Mouse (Mus musculus): Measurements from ENCODE around the gene Espnl. TPM values are rescaled to one million over a fixed set of nuclear protein-coding genes. Genes with fewer than 3 reads are reported as not detected.

The Espnl gene
- polyA plus RNA-seq, 1 experiment from 2014 or later, result 0.05 TPM

DNA sequence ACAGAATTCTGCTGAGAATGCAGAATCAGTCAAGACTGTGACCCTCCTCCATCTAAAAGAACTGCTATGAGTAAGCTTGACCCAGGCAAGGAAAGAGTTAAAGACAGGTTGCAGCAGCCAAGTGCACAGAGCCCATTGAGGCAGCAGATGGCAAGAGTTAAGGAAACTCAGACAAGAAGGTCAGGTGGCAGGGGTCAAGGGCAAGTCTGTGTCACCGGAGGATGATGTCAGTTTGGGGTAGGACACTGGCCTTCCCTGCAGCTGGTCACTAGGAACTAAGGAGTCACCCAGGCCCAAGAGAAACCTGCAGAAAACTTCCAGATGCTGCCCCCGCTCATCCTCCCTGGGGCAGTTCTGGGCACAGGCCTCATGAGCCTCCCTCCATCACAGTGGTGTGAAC lies 2.8 kb downstream of the Espnl start:
- Histone ChIP-seq H3K9me3 (replicated peaks) (no peaks in the 10 kb centered on the region), H3K4me2 (no peak overlapping the region), H3K27me3 (replicated peaks) (no peaks in the 10 kb centered on the region; the same call in 1 of the 2 replicates), H3K36me3 (no peaks in the 10 kb centered on the region), H3K9ac (no peak overlapping the region), H3K27ac (ENCODE audit: poor library complexity, severe bottlenecking) (no peak overlapping the region), H3K4me1 (replicated peaks) (peaks cover 13% of the 10 kb centered on the region), H3K4me3 (no peak overlapping the region)
- whole genome bisulfite sequencing, result 73% methylated on average over 2 of the region's 2 CpGs
- ATAC-seq (ENCODE audit: insufficient number of reproducible peaks, low FRiP score), result no peak

DNA sequence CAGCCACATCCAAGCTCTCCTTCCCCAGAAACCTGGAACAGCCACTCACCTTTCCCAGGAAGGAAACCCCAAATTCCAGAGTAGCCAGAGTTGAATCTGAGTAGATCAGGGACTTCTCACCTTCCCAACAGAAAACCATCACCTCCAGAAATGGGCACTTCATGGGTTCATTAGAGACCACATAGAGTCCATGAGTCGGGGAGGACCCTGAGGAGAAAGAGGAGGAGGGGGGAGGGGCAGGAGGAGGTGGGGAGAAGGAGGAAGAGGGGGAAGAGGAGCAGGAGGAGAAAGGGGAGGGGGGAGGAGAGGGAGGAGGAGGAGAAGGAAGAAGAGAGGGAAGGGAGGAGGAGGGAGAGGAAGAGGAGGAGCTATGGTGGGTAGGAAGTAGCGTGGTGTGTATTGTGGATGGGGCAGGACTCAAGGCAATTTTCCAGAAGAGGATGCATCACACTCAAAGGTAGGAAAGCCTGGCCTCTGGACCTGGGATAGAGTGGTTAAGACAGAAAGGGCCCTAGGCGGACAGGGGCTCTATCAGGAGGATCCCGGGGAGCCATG lies 3.7 kb downstream of the Espnl start:
- no peaks in the 10 kb centered on the region; the same call in 1 of the 2 replicates for H3K27me3 ChIP-seq (replicated peaks)
- peaks cover 13% of the 10 kb centered on the region for H3K4me1 ChIP-seq (replicated peaks)
- H3K36me3 ChIP-seq, result no peaks in the 10 kb centered on the region
- no peak overlapping the region for H3K27ac ChIP-seq (ENCODE audit: poor library complexity, severe bottlenecking)
- H3K9ac ChIP-seq, result no peak overlapping the region
- H3K4me2 ChIP-seq, result no peak overlapping the region
- no peak overlapping the region for H3K4me3 ChIP-seq
- WGBS, result 75% methylated on average over 4 of the region's 4 CpGs
- H3K9me3 ChIP-seq (replicated peaks), result no peaks in the 10 kb centered on the region
- ATAC-seq (ENCODE audit: insufficient number of reproducible peaks, low FRiP score), result no peak

DNA sequence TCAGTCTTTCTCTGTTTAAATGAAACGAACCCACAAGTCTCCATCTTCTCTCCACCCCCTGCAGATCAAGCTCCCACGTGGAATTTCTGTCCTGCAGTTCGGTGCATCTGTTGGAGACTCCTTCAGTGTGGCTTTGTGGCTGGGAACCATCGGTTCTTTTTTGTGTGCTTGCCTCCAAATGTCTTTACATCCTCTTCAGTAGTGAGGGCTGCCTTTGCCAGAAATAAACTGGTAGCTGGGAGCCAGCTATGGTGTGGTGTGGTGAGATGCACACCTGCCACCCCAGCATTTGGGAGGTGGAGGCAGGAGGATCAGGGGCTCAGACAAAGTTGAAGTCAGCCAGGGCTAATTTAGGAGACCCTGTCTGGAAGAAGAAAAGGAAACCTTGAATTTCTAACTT lies 10.2 kb downstream of the Espnl start:
- Histone ChIP-seq H3K36me3 (no peaks in the 10 kb centered on the region), H3K27ac (ENCODE audit: poor library complexity, severe bottlenecking) (no peak overlapping the region), H3K9me3 (replicated peaks) (no peaks in the 10 kb centered on the region), H3K4me1 (replicated peaks) (peaks cover 25% of the 10 kb centered on the region), H3K27me3 (replicated peaks) (peaks cover 16% of the 10 kb centered on the region; the same call in 1 of the 2 replicates), H3K4me2 (no peak overlapping the region), H3K9ac (no peak overlapping the region), H3K4me3 (no peak overlapping the region)
- WGBS, result 54% methylated on average over 4 of the region's 4 CpGs
- no peak for ATAC-seq (ENCODE audit: insufficient number of reproducible peaks, low FRiP score)

DNA sequence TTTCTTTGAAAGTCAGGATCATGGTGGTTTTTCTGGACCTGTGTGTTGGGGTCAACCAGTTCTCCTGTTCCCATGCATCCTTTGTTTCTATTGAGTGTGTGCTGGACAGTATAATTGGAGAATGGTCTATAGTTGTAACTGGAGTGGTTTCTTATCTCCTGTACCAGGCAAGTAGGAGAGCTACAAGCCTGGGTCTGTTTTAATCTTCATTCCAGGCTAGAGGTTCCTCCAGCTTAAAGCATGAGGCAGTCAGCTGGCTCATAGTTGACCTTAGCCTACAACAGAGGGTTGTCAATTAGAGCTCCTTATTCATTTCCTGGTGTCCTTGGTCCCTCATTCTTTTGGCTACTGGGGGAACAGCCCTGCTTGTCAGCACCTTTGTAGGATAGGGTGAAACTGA lies 11.7 kb downstream of the Espnl start:
- Histone ChIP-seq H3K4me1 (replicated peaks) (peaks cover 30% of the 10 kb centered on the region), H3K27me3 (replicated peaks) (peaks cover 29% of the 10 kb centered on the region; the same call in 1 of the 2 replicates), H3K36me3 (no peaks in the 10 kb centered on the region), H3K4me3 (no peak overlapping the region), H3K27ac (ENCODE audit: poor library complexity, severe bottlenecking) (peak overlapping the region; percentile 20), H3K9me3 (replicated peaks) (no peaks in the 10 kb centered on the region), H3K9ac (no peak overlapping the region), H3K4me2 (no peak overlapping the region)
- ATAC-seq (ENCODE audit: insufficient number of reproducible peaks, low FRiP score), result no peak

DNA sequence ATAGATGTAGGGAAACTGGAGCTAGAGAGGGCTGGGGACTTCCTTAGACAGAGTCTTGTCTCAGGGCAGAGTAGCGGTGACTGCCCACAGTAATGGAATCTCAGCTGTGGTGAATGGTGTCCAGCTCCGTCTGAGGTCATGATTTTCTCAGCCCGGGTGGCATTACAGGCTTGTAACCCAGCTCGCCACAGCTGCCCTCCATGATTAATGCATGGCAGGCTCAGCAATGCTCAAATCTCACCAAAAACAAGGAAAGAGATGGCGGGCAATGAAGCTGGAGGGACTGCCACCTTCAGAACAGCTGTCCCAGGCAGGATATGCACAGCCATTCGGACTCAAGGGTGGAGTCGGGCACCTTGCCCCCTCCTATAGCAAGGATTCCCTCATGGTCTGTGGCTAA lies 15.5 kb downstream of the Espnl start:
- Histone ChIP-seq H3K4me3 (no peak overlapping the region), H3K4me2 (no peak overlapping the region), H3K27me3 (replicated peaks) (peaks cover 58% of the 10 kb centered on the region), H3K9me3 (replicated peaks) (no peaks in the 10 kb centered on the region), H3K4me1 (replicated peaks) (peaks cover 28% of the 10 kb centered on the region), H3K9ac (no peak overlapping the region), H3K27ac (ENCODE audit: poor library complexity, severe bottlenecking) (no peak overlapping the region), H3K36me3 (no peaks in the 10 kb centered on the region)
- no peak for ATAC-seq (ENCODE audit: insufficient number of reproducible peaks, low FRiP score)
- 82% methylated on average over 7 of the region's 7 CpGs for WGBS

DNA sequence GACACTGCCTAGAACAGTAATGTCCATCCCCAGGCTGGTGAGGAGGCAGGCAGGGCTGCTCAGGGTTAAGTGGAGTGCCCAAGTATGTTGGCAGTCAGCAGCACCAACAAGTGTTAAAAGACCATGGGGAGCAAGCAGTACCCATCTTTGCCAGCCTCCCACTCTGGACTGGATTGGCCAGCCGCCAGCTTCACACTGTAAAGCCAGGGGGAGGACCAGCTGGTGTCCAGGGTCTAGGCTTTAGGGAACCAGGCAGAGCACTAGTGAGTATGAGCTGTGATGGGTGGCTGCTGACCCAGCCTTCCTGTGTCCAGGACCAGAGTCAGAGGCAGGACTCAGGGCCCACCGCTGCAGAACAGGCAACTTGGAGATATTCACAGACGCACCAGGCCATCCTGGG lies 22.1 kb downstream of the Espnl start:
- no peak overlapping the region for H3K4me3 ChIP-seq
- H3K27me3 ChIP-seq (replicated peaks), result peaks cover 70% of the 10 kb centered on the region
- H3K27ac ChIP-seq (ENCODE audit: poor library complexity, severe bottlenecking), result no peak overlapping the region
- WGBS, result 69% methylated on average over 3 of the region's 3 CpGs
- H3K9me3 ChIP-seq (replicated peaks), result no peaks in the 10 kb centered on the region
- no peak for ATAC-seq (ENCODE audit: insufficient number of reproducible peaks, low FRiP score)
- no peak overlapping the region for H3K4me2 ChIP-seq
- H3K36me3 ChIP-seq, result no peaks in the 10 kb centered on the region
- H3K4me1 ChIP-seq (replicated peaks), result peaks cover 12% of the 10 kb centered on the region
- H3K9ac ChIP-seq, result no peak overlapping the region

DNA sequence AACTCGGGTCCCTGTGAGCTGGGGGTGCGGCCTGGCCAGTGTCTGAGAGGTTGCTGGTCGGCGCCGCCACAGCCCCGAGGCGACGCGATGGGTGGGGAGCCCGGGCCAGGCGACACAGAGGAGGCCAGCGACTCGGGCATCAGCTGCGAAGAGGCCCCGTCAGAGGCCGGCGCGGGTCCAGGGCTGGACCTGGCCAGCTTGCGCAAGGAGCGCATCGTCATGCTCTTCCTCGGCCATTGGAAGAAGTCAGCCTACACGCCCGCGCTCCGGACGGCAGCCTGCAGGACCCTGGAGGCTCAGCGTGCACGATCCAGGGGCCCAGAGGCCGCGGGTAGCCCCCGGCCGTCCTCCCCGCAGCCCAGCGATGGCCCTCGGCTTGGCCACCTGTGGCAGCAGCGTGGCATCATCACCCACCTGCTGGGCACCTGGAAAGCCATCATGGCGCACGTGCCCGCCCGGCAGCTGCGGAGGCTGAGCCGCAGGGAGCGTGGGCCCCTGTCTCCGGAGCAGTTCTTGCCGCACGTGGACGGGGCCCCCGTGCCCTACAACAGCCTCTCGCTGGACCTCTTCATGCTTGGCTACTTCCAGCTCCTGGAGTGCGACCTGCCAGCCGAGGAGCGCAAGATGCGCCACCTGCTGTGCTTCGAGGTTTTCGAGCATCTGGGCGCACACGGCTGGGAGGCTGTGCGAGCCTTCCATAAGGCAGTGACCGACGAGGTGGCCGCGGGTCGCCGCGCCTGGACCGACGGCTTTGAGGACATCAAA lies 23.2 kb downstream of the Espnl start:
- Histone ChIP-seq H3K4me1 (replicated peaks) (peaks cover 16% of the 10 kb centered on the region), H3K4me3 (peak overlapping the region; percentile 36), H3K9ac (peak overlapping the region; percentile 21; the same call in 1 of the 2 replicates), H3K9me3 (replicated peaks) (no peaks in the 10 kb centered on the region), H3K36me3 (no peaks in the 10 kb centered on the region), H3K4me2 (peak overlapping the region; percentile 69), H3K27ac (ENCODE audit: poor library complexity, severe bottlenecking) (no peak overlapping the region), H3K27me3 (replicated peaks) (peaks cover 59% of the 10 kb centered on the region)
- 4% methylated on average over 65 of the region's 68 CpGs for WGBS
- ATAC-seq (ENCODE audit: insufficient number of reproducible peaks, low FRiP score), result no peak

DNA sequence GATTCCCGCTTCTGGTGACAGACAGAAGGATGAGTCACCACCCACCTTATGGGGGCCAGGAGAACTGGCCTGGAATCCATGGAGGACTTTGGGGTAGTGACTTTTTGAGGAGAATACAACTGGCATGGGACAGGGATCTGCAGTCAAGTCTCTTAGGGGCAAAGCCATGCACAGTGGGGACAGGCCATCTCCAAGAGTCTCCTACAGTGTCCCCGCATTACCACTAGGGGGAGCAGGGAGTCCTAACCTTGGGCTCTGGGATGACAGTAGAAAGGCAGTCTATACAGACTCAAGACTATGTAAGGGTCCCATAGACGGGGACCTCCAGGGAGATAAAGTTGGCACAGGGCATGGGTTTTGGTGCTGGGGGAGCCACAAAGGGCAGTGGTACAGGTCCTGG lies 25.0 kb downstream of the Espnl start:
- Histone ChIP-seq H3K4me2 (no peak overlapping the region), H3K27me3 (replicated peaks) (peaks cover 49% of the 10 kb centered on the region)
- ATAC-seq (ENCODE audit: insufficient number of reproducible peaks, low FRiP score), result peak; percentile 49; the same call in 1 of the 2 replicates

DNA sequence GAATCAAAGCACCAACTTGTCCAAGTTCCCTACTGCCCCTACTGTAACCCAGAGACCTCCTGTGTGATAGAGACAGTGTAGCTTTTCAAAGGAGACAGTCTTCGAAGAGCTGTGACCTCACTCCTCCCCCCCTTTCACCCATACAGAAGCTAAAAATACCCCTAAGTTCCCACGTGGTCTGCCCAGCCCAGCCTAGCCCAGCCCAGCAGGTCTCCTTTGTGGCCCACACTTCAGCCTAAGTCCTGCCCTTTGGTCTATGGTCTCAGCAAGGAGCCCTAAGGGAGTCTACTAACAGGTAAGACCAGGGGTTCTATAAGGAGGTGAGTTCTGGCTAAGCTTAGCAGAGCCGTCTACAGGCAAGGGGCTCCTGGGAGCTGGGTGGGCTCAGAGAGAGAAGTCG lies 29.0 kb downstream of the Espnl start, which contains the start of gene Klhl30:
Klhl30 (plus strand) TSS at position 176 of the 400 bp plus-strand sequence.
- WGBS, result 23% methylated on average over 4 of the region's 4 CpGs
- Histone ChIP-seq H3K4me2 (peak within 1 kb of the TSS; percentile 77), H3K4me3 (peak within 1 kb of the TSS; percentile 44), H3K4me1 (replicated peaks) (peaks cover 33% of the 10 kb centered on the region), H3K27ac (ENCODE audit: poor library complexity, severe bottlenecking) (peak within 1 kb of the TSS; percentile 84), H3K36me3 (peaks cover 18% of the 10 kb centered on the region), H3K9me3 (replicated peaks) (no peaks in the 10 kb centered on the region), H3K27me3 (replicated peaks) (peaks cover 9% of the 10 kb centered on the region), H3K9ac (peak within 1 kb of the TSS; percentile 69)
- peak; percentile 73 for ATAC-seq (ENCODE audit: insufficient number of reproducible peaks, low FRiP score)

More for the DNA sequence above, 25.0 kb downstream of the Espnl start:
- H3K9ac ChIP-seq, result no peak overlapping the region
- H3K9me3 ChIP-seq (replicated peaks), result no peaks in the 10 kb centered on the region
- peaks cover 29% of the 10 kb centered on the region for H3K4me1 ChIP-seq (replicated peaks)
- no peak overlapping the region for H3K4me3 ChIP-seq
- no peaks in the 10 kb centered on the region for H3K36me3 ChIP-seq
- 36% methylated on average over 3 of the region's 3 CpGs for WGBS
- no peak overlapping the region for H3K27ac ChIP-seq (ENCODE audit: poor library complexity, severe bottlenecking)

DNA sequence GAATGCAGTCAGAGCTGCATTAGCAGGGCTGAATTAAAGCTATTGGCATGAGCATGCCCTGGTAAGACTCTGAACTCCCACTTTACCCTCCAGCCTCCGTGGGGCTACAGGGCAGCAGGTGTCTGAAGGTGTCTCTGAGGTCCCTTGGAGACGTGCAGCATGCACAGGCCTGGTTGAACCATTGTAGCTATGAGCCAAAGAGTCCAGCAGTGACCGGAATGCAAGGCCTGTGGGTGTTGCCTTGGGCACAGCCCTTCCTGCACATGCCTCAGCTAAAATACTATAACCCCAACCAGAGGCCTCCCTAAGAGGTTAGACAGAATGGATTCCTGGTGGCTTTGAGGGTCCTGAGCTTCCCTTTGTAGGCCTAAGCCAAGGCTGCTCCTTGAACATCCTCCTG lies 29.4 kb downstream of the Espnl start:
- H3K4me3 ChIP-seq, result peak overlapping the region; percentile 44
- WGBS, result 52% methylated on average over 3 of the region's 3 CpGs
- H3K27me3 ChIP-seq (replicated peaks), result peaks cover 5% of the 10 kb centered on the region
- H3K9me3 ChIP-seq (replicated peaks), result no peaks in the 10 kb centered on the region
- peak overlapping the region; percentile 69 for H3K9ac ChIP-seq
- no peak for ATAC-seq (ENCODE audit: insufficient number of reproducible peaks, low FRiP score)
- peaks cover 33% of the 10 kb centered on the region for H3K4me1 ChIP-seq (replicated peaks)
- peak overlapping the region; percentile 84 for H3K27ac ChIP-seq (ENCODE audit: poor library complexity, severe bottlenecking)
- peaks cover 22% of the 10 kb centered on the region for H3K36me3 ChIP-seq
- peak overlapping the region; percentile 77 for H3K4me2 ChIP-seq

DNA sequence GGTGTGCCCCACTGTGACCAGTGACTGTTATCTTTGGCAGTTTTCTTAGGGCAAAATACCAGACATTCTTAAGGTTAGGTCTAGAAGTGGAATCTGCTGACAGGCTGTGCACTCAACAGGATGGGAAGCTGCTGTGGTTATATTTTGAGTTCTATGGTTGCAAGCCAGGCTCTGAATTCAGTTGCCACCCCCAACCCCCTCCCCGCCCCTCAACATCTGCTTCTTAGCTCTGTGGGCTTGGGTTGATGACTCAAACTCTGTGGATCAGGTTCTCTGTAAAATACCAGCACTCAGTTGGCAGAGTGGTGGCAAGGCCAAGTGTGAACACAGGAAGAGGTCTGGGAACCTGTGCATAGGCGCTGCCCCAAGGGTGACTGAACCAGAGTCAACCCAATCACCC lies 30.4 kb downstream of the Espnl start:
- H3K4me2 ChIP-seq, result peak overlapping the region; percentile 77
- H3K4me3 ChIP-seq, result no peak overlapping the region
- H3K36me3 ChIP-seq, result peaks cover 32% of the 10 kb centered on the region
- ATAC-seq (ENCODE audit: insufficient number of reproducible peaks, low FRiP score), result no peak
- H3K27me3 ChIP-seq (replicated peaks), result no peaks in the 10 kb centered on the region
- H3K9ac ChIP-seq, result no peak overlapping the region
- no peak overlapping the region for H3K27ac ChIP-seq (ENCODE audit: poor library complexity, severe bottlenecking)
- no peaks in the 10 kb centered on the region for H3K9me3 ChIP-seq (replicated peaks)
- WGBS, result 70% methylated on average over 2 of the region's 2 CpGs
- H3K4me1 ChIP-seq (replicated peaks), result peaks cover 33% of the 10 kb centered on the region

Measured in heart, embryonic 12.5 days (tissue).